Mouse (Mus musculus) liver, adult 2 months (tissue): Measurements from ENCODE around the gene Ubtd2.

ENCODE experiments used
- CTCF ChIP-seq: fragments of 200-500 bp; IDR thresholded peaks from 2 replicates; pipeline ENCODE4 v1.5.1; 2011; ENCODE audit warnings: low read depth, low read length, control low read depth
- POLR2A ChIP-seq: fragments of 200-500 bp; IDR thresholded peaks from 2 replicates; pipeline ENCODE4 v1.6.1; 2011; ENCODE audit warnings: low read length, control low read depth; ENCODE audit not compliant: insufficient read depth; ENCODE audit errors: extremely low read depth

GRCm38 (mm10) chr11:32558677-32559076 lies 103.5 kb downstream of the Ubtd2 start:
- TF ChIP-seq CTCF, result no peak
- no peak for TF ChIP-seq POLR2A
